Mouse (Mus musculus) spleen, adult 2 months (tissue): ENCODE results near the gene Fam83c.

ENCODE experiments used
- CTCF ChIP-seq: fragments of 200-500 bp; IDR thresholded peaks from 2 replicates; pipeline ENCODE4 v1.5.1; 2011; ENCODE audit warnings: mild to moderate bottlenecking, inconsistent platforms; ENCODE audit not compliant: insufficient read depth, insufficient read length, insufficient replicate concordance; ENCODE audit errors: extremely low read depth
- POLR2A ChIP-seq: fragments of 200-500 bp; IDR thresholded peaks from 2 replicates; pipeline ENCODE4 v1.6.1; 2011; ENCODE audit warnings: low read depth, low read length, inconsistent platforms

DNA sequence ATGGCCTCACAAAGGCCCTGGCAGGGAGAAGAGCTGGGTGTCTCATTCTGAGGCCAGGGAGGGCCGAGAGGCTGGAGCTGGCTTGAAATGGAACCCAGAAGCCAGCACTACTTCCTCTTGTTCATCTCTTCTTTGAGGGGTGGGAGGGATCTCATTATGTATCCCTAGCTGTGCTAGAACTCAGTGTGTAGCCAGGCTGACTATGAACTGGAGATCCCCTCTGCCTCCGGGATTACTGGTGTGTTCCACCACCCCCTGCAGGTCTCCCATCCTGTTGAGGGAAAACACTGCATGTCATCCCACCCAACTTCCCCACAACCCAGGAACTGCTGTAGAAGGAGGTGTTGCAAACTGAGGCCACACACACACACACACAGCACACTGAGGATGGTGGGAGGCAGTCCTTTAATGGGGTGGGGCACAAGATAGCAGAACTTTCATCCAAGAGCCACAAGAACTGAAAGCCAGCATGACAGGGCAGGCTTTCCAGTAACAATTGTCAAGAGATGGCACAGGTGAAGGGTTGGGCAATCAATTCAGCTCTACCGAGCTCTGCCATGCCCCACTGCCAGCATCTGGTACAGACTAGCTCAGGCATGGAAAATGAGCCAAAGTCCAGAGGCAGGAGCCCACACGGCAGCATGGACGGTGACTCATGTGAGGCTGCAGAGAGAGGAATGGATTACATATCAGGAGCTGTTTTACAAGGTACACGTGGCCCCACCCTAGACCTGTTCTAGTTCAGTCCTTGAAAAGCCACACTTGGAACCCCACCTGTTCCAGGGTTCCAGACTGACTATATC lies 15.0 kb downstream of the Fam83c start:
- TF ChIP-seq CTCF (no peak), POLR2A (no peak)
